ENCODE assay signal across 26 mouse cellular contexts in the genomic region with DNA sequence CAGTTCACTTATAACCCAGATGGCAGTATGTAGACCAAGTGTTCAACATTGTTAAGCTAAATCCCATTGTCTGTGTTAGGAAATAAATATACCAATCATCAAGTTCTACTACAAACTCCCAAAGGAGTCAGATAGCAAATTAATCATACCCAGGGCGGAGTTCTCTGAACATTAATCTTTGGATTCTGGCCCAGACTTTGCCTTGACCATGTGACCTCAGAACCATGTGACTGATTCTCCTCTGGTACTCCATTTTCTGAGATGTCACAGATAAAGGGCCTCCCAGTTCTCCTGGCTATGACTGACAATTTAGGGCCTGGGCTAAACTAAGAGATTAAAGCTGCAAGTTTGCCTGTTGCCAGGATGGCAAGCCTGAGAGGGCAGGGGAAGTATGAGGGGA. TPM values are rescaled to one million over a fixed set of nuclear protein-coding genes. Genes with fewer than 3 reads are reported as not detected.
DNase-seq lines count a peak whose midpoint lies in the region; ATAC-seq and TF ChIP-seq lines count a peak whose summit lies in the region.
"Had no signal": no experiment of that assay in that cellular context is flagged by ENCODE, and none has a peak within 500 bp of the region (broad histone marks: within the 10 kb centered on the region; RNA-seq: fewer than 3 reads in every experiment).

No protein-coding gene starts in this region.

- H3K79me2 ChIP-seq in heart, adult 2 months (replicated peaks; ENCODE audit: control insufficient read depth, insufficient read depth, low read length): no peaks in the 10 kb centered on the region

- H3K27ac ChIP-seq in heart, adult 2 months: no peak overlapping the region
- H3K27ac ChIP-seq in stomach, postnatal 0 days (replicated peaks): peak overlapping the region; percentile 40; the same call in 1 of the 2 replicates
- no peak overlapping the region for H3K27ac ChIP-seq in intestine, postnatal 0 days (ENCODE audit: low read depth, low read length)
- H3K27ac ChIP-seq in forebrain, embryonic 13.5 days: no peak overlapping the region
- H3K27ac ChIP-seq: embryonic facial prominence, embryonic 13.5 days; forebrain, embryonic 12.5 days; limb, embryonic 10.5 days; macrophage had no signal

- no peak overlapping the region for H3K4me3 ChIP-seq in heart, adult 2 months
- H3K4me3 ChIP-seq in stomach, postnatal 0 days (ENCODE audit: low read depth, low read length): no peak overlapping the region
- no peak overlapping the region for H3K4me3 ChIP-seq in intestine, postnatal 0 days (ENCODE audit: low read depth, low read length)
- no peak overlapping the region for H3K4me3 ChIP-seq in forebrain, embryonic 13.5 days
- H3K4me3 ChIP-seq: embryonic facial prominence, embryonic 13.5 days; erythroblast, embryonic 14.5 days; forebrain, embryonic 12.5 days; heart, embryonic 12.5 days; limb, embryonic 10.5 days had no signal

- WGBS in heart, adult 2 months: 53% methylated on average over 1 of the region's 1 CpGs
- WGBS in stomach, postnatal 0 days: 52% methylated on average over 1 of the region's 1 CpGs
- 63% methylated on average over 1 of the region's 1 CpGs for WGBS in intestine, postnatal 0 days
- 87% methylated on average over 1 of the region's 1 CpGs for WGBS in forebrain, embryonic 13.5 days

- DNase-seq in heart, adult 11 months: peak; percentile 77
- DNase-seq in heart, adult 2 months: no peak
- peak; percentile 37 for DNase-seq in urinary bladder, postnatal 14 days (ENCODE audit: low spot score)
- no peak for DNase-seq in urinary bladder, postnatal 36 days (ENCODE audit: low spot score in 2 of 2)
- DNase-seq in adrenal gland, postnatal 10 days: peak; percentile 65
- no peak for DNase-seq in stomach, postnatal 0 days (ENCODE audit: low spot score)
- DNase-seq: cerebellum, adult 8-10 months; cerebellum, postnatal 36 days; embryo, embryonic 11 days; heart, postnatal 14 days; kidney, adult 11 months; kidney, postnatal 14 days; liver; retina, postnatal 1 day; right cerebral cortex, postnatal 25 days; thymus, postnatal 36 days had no signal

- H3K9me3 ChIP-seq in stomach, postnatal 0 days (ENCODE audit: control insufficient read depth, low read length): no peaks in the 10 kb centered on the region
- no peaks in the 10 kb centered on the region for H3K9me3 ChIP-seq in intestine, postnatal 0 days (ENCODE audit: control insufficient read depth)
- H3K9me3 ChIP-seq in forebrain, embryonic 13.5 days (replicated peaks): no peaks in the 10 kb centered on the region
- H3K9me3 ChIP-seq: embryonic facial prominence, embryonic 13.5 days; forebrain, embryonic 12.5 days; heart, embryonic 12.5 days; limb, embryonic 10.5 days had no signal

- H3K27me3 ChIP-seq in heart, adult 2 months (ENCODE audit: control insufficient read depth, insufficient read depth, low read length): no peaks in the 10 kb centered on the region
- no peaks in the 10 kb centered on the region for H3K27me3 ChIP-seq in stomach, postnatal 0 days (ENCODE audit: control insufficient read depth, insufficient read depth, low read length)
- no peaks in the 10 kb centered on the region for H3K27me3 ChIP-seq in intestine, postnatal 0 days (replicated peaks; ENCODE audit: control insufficient read depth, insufficient read depth, low read length)
- no peaks in the 10 kb centered on the region for H3K27me3 ChIP-seq in forebrain, embryonic 13.5 days
- H3K27me3 ChIP-seq: embryonic facial prominence, embryonic 13.5 days; forebrain, embryonic 12.5 days had no signal

- TF ChIP-seq EP300 in heart, adult 2 months (IDR thresholded peaks at IDR 0.05; ENCODE audit: insufficient read depth, low read depth, low read length): no peak
- TF ChIP-seq EP300 in stomach, postnatal 0 days (optimal IDR thresholded peaks at IDR 0.05): no peak

- TF ChIP-seq CTCF in heart, adult 2 months (IDR thresholded peaks at IDR 0.05): no peak
- TF ChIP-seq CTCF in stomach, postnatal 0 days (IDR thresholded peaks at IDR 0.05; ENCODE audit: low read depth): no peak
- TF ChIP-seq CTCF in intestine, postnatal 0 days (IDR thresholded peaks at IDR 0.05; ENCODE audit: low read depth): no peak

- H3K9ac ChIP-seq in heart, adult 2 months (ENCODE audit: low read depth, low read length): no peak overlapping the region
- no peak overlapping the region for H3K9ac ChIP-seq in stomach, postnatal 0 days (ENCODE audit: low read length)
- H3K9ac ChIP-seq in intestine, postnatal 0 days (ENCODE audit: low read depth, low read length): no peak overlapping the region
- H3K9ac ChIP-seq in forebrain, embryonic 13.5 days: no peak overlapping the region
- H3K9ac ChIP-seq: embryonic facial prominence, embryonic 13.5 days; forebrain, embryonic 12.5 days; heart, embryonic 12.5 days had no signal

- no peaks in the 10 kb centered on the region for H3K4me1 ChIP-seq in heart, adult 2 months (ENCODE audit: control insufficient read depth, insufficient read depth, low read length)
- no peaks in the 10 kb centered on the region for H3K4me1 ChIP-seq in stomach, postnatal 0 days (replicated peaks; ENCODE audit: control insufficient read depth, insufficient read depth)
- H3K4me1 ChIP-seq in intestine, postnatal 0 days (replicated peaks; ENCODE audit: control insufficient read depth, insufficient read depth, low read length): no peaks in the 10 kb centered on the region
- no peaks in the 10 kb centered on the region for H3K4me1 ChIP-seq in forebrain, embryonic 13.5 days
- H3K4me1 ChIP-seq: embryonic facial prominence, embryonic 13.5 days; forebrain, embryonic 12.5 days; heart, embryonic 12.5 days; limb, embryonic 10.5 days had no signal

- H3K36me3 ChIP-seq in heart, adult 2 months (ENCODE audit: control insufficient read depth, insufficient read depth, low read length): no peaks in the 10 kb centered on the region
- H3K36me3 ChIP-seq in stomach, postnatal 0 days (ENCODE audit: control insufficient read depth, insufficient read depth, low read length): no peaks in the 10 kb centered on the region
- H3K36me3 ChIP-seq in intestine, postnatal 0 days (ENCODE audit: control insufficient read depth, insufficient read depth): no peaks in the 10 kb centered on the region
- no peaks in the 10 kb centered on the region for H3K36me3 ChIP-seq in forebrain, embryonic 13.5 days (ENCODE audit: poor library complexity, severe bottlenecking)
- H3K36me3 ChIP-seq: embryonic facial prominence, embryonic 13.5 days; forebrain, embryonic 12.5 days; heart, embryonic 12.5 days; limb, embryonic 10.5 days had no signal

- ATAC-seq in stomach, postnatal 0 days (ENCODE audit: low FRiP score, low TSS enrichment): 0 out of 2 replicates have a peak, but pooled peaks have one; percentile 31
- ATAC-seq in intestine, postnatal 0 days: no peak
- no peak for ATAC-seq in forebrain, embryonic 13.5 days
- ATAC-seq: lung, postnatal 0 days had no signal

- intact Hi-C loops in heart, adult 2 months (cut with DNase I): no loop called here

- H3K4me2 ChIP-seq in stomach, postnatal 0 days (replicated peaks; ENCODE audit: low read depth): no peak overlapping the region
- H3K4me2 ChIP-seq in intestine, postnatal 0 days (replicated peaks; ENCODE audit: low read depth): no peak overlapping the region
- no peak overlapping the region for H3K4me2 ChIP-seq in forebrain, embryonic 13.5 days
- H3K4me2 ChIP-seq: embryonic facial prominence, embryonic 13.5 days; forebrain, embryonic 12.5 days; heart, embryonic 12.5 days; midbrain, embryonic 11.5 days had no signal

- no peak for TF ChIP-seq POLR2A in heart, adult 2 months (IDR thresholded peaks at IDR 0.05; ENCODE audit: insufficient read depth, low read depth, low read length)

RNA-seq across cellular contexts. Expression of a gene that starts 12.3 kb away (rescaled TPM):
- total RNA-seq in heart, adult 2 months (2021): under 1 TPM; 0.30 to 0.31 TPM
- polyA plus RNA-seq in heart, adult 2 months (2012; rRNA removed): 0.70 and 0.85 TPM in 2 replicates
- total RNA-seq in adrenal gland, postnatal 10 days (2021): 100 to 1,000 TPM in 1 of 2 experiments, 10 to 100 TPM in 1; 85.7 to 119 TPM
- 57.7 and 68.3 TPM in 2 replicates for polyA plus RNA-seq in stomach, postnatal 0 days (2015; fragmentation: Nextera tagmentation; extraction: Ambion mirVana)
- polyA plus RNA-seq in intestine, postnatal 0 days (2015; fragmentation: Nextera tagmentation; extraction: Ambion mirVana): 0.16 and 0.27 TPM in 2 replicates
- 14.7 and 16.1 TPM in 2 replicates for polyA plus RNA-seq in forebrain, embryonic 13.5 days (2015; fragmentation: Nextera tagmentation; extraction: Ambion mirVana)
- polyA plus RNA-seq: erythroblast, embryonic 14.5 days; macrophage had no signal

RNA-seq across cellular contexts. Expression of a gene that starts 49.3 kb away (rescaled TPM):
- total RNA-seq in heart, adult 2 months (2021): 10 to 100 TPM; 81.9 to 85.5 TPM
- polyA plus RNA-seq in heart, adult 2 months (2012; rRNA removed): 39.1 and 69.8 TPM in 2 replicates
- total RNA-seq in adrenal gland, postnatal 10 days (2021): 10 to 100 TPM in 1 of 2 experiments, 1 to 10 TPM in 1; 10.0 to 16.7 TPM
- 5.5 and 6.2 TPM in 2 replicates for polyA plus RNA-seq in stomach, postnatal 0 days (2015; fragmentation: Nextera tagmentation; extraction: Ambion mirVana)
- polyA plus RNA-seq in intestine, postnatal 0 days (2015; fragmentation: Nextera tagmentation; extraction: Ambion mirVana): 3.4 and 4.0 TPM in 2 replicates
- polyA plus RNA-seq in forebrain, embryonic 13.5 days (2015; fragmentation: Nextera tagmentation; extraction: Ambion mirVana): 3.0 and 3.6 TPM in 2 replicates

Comparison
In these comparisons a context has a peak if more than half of its experiments do, and no peak if none do; other contexts are left out.
1. DNase-seq: peak in heart, adult 11 months (single experiment), urinary bladder, postnatal 14 days (single experiment) and adrenal gland, postnatal 10 days (single experiment); none in heart, adult 2 months (0 of 2), urinary bladder, postnatal 36 days (0 of 2) and stomach, postnatal 0 days (single experiment).